Mouse (Mus musculus) kidney, adult 2 months (tissue): ENCODE results near the gene Stk39. TPM values are rescaled to one million over a fixed set of nuclear protein-coding genes. Genes with fewer than 3 reads are reported as not detected.

Experiments
- DNase-seq: peaks from one replicate; pipeline ENCODE4 v3.0.0; 2021
- H3K27ac ChIP-seq: fragments of 200-500 bp; 2 replicates; pipeline ENCODE4 v1.5.1; 2012; ENCODE audit warnings: low read depth, low read length, control low read depth, inconsistent platforms; ENCODE audit not compliant: insufficient read depth
- H3K27me3 ChIP-seq: fragments of 200-500 bp; replicated peaks from 2 replicates; pipeline ENCODE4 v1.6.1; 2012; ENCODE audit warnings: mild to moderate bottlenecking, moderate library complexity, low read length, inconsistent platforms; ENCODE audit not compliant: control insufficient read depth, insufficient read depth
- H3K36me3 ChIP-seq: fragments of 200-500 bp; 2 replicates; pipeline ENCODE4 v1.6.1; 2012; ENCODE audit warnings: mild to moderate bottlenecking, moderate library complexity, low read length, inconsistent platforms; ENCODE audit not compliant: control insufficient read depth, insufficient read depth
- H3K4me1 ChIP-seq: fragments of 200-500 bp; 2 replicates; pipeline ENCODE4 v1.6.1; 2011; ENCODE audit warnings: low read length; ENCODE audit not compliant: control insufficient read depth, insufficient read depth
- H3K4me3 ChIP-seq: fragments of 200-500 bp; 2 replicates; pipeline ENCODE4 v1.5.1; 2011; ENCODE audit warnings: mild to moderate bottlenecking, low read depth, low read length, control low read depth; ENCODE audit not compliant: insufficient read depth
- CTCF ChIP-seq: fragments of 200-500 bp; conservative IDR thresholded peaks from 2 replicates; pipeline ENCODE4 v1.5.1; 2011; ENCODE audit warnings: low read depth, mild to moderate bottlenecking, control low read depth, low read length, moderate library complexity, mixed read lengths; ENCODE audit not compliant: insufficient read depth, insufficient read length
- POLR2A ChIP-seq: fragments of 200-500 bp; IDR thresholded peaks from one replicate; pipeline ENCODE4 v1.6.1; 2011; ENCODE audit warnings: low read depth, low read length, control low read depth
- WGBS: fragments of 180-500 bp; shearing (Covaris S2); methylation state at CpG from one replicate; pipeline ENCODE4 v1.1.7; 2018; 5-methylcytosine and 5-hydroxymethylcytosine counted together
- polyA plus RNA-seq: library from polyadenylated mRNA; depleted of rRNA; stranded (reverse); fragments of >200 nt; gene quantifications from 2 replicates; pipeline ENCODE4 v1.2.3, GENCODE M21; 2012

Stk39 gene
- polyA plus RNA-seq, 1 experiment, result 14.6 TPM

DNA sequence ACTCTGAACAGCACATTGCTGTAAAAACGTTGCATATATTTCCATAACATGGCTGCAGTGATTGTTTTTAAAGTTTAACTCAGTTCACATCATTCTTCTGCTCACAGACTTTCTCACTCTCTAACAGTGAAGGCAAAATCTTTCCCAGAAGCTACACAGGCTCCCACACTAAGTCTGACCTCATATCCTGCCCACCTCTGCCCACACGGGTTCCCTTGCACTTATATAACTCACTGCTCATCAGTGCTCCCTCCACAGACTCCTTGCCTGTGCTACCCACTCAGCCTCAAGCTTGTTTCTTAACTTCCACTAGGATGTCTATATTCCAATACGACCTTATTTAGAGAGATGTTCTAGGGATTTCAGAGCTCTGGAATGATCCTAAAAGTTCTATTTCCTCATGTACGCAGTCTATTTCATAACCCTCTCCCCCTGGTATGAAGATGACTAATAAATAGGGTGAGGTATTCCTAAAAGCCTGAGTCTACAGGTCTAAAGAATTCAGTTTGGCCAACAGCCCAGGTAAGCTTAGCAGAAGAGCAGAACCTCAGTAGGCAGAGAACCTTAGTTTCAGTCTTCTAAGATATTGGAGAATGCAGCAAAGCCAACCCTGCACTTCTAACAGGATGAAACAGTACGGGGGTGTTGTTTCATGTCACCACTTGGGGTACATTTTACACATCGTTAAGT, 167.2 kb downstream of the Stk39 start:
- DNase-seq, result no peak
- Histone ChIP-seq H3K27ac (no peak overlapping the region), H3K4me1 (no peaks in the 10 kb centered on the region), H3K4me3 (no peak overlapping the region), H3K27me3 (no peaks in the 10 kb centered on the region), H3K36me3 (0 out of 2 replicates have a peak, but pooled peaks cover 2% of the 10 kb centered on the region)
- WGBS, result 71% methylated on average over 6 of the region's 6 CpGs
- TF ChIP-seq POLR2A (no peak), CTCF (no peak)

DNA sequence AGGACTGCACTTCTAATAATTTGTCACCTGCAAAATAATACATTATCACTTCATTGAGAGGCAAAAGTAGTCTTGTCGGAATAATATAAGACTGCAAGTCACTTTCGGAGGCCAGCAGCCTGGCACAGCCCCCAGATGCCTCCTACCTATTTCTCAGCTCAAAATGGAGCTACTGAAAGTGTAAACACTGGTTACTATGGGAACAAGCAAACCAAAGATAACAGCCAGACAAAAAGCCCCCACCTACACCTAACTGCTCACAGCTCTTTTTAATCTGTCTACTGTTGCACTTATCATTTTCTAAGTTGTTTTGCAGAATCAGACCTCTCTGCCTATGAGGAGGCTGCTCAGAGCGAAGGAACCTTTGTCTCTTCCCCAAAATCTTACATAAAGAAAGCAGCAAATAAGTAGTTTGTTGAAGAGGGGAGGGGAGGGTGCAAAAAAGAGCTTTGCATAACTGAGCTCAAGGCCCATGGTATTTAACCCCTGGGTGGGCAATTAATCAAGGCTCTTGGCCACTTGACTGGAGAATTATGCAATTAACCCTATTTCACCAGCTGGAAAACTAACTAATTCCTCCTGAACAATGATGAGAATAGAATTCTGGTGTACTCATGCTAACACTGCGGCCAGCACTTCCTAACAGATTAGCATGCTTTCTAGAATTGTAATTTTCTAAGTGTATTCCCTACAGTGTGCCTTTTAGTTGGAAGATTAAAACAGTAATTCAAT, 170.1 kb downstream of the Stk39 start:
- DNase-seq, result no peak
- TF ChIP-seq POLR2A (no peak), CTCF (no peak)
- Histone ChIP-seq H3K27ac (no peak overlapping the region), H3K36me3 (0 out of 2 replicates have a peak, but pooled peaks cover 2% of the 10 kb centered on the region), H3K27me3 (no peaks in the 10 kb centered on the region), H3K4me1 (no peaks in the 10 kb centered on the region), H3K4me3 (no peak overlapping the region)
- 79% methylated on average over 4 of the region's 4 CpGs for WGBS

DNA sequence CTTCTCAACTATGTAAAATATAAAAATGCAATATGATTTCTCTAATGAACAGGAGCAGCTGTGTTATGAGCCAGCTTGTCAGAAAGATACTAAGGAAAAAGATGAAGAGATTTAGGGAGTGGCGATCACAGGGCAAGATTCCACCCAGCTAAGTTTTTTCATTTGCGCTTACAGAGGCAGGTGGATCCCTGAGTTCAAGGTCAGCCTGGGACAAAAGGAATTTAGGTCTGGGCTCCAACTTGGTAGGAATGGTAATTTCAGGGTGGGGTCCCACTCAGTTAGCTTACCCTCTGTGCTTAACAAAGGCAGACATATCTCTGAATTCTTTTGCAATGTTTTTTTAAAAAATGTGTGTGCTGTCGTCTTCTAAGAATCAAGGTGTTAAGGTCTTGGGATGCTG, 173.7 kb downstream of the Stk39 start:
- DNase-seq, result no peak
- no peaks in the 10 kb centered on the region for H3K27me3 ChIP-seq
- no peaks in the 10 kb centered on the region for H3K4me1 ChIP-seq
- no peaks in the 10 kb centered on the region; the same call in 1 of the 2 replicates for H3K36me3 ChIP-seq
- no peak overlapping the region for H3K27ac ChIP-seq
- TF ChIP-seq CTCF (no peak), POLR2A (no peak)
- H3K4me3 ChIP-seq, result no peak overlapping the region
- 96% methylated on average over 3 of the region's 3 CpGs for WGBS

DNA sequence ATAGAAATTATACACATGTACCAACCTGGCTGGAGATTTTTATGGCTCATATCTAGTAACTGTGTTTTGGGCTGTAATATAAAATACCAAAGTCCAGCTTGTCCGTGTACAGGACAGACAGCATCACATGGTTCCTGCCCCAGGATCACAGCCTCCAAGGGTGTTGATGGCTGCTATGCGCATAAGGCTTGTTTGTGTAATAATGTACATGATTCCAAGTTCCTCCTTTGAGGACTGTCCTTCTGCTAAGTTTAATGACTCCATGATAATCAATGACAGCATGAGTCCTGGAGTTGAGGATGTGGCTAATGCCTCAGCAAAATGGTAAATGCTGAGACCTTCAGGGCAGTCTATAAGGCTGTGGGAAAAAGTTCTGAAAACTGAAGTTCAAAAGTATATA, 174.1 kb downstream of the Stk39 start:
- DNase-seq, result no peak
- Histone ChIP-seq H3K36me3 (no peaks in the 10 kb centered on the region; the same call in 1 of the 2 replicates), H3K27me3 (no peaks in the 10 kb centered on the region), H3K4me1 (no peaks in the 10 kb centered on the region), H3K27ac (no peak overlapping the region), H3K4me3 (no peak overlapping the region)
- TF ChIP-seq POLR2A, result no peak
- TF ChIP-seq CTCF, result no peak
- 98% methylated on average over 2 of the region's 2 CpGs for WGBS

DNA sequence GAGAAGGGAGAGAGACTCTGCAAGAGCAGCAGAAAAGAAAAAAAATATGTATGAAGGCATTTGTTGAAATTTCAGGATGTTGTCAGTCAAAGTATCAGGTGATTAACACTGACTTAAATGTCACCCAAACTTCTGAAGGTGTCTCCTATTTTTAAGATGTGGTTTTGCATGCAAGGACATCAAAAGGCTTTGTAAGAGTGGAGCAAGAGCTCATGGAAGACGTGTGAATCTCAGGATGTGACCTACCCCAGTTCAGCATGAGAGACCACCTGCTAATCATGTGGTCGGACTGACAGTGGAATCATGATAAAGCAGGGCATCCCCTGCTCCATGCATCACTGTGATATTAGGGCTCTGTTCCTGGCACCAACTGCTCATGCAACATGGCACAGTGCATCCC, 175.3 kb downstream of the Stk39 start:
- Histone ChIP-seq H3K27ac (no peak overlapping the region), H3K27me3 (no peaks in the 10 kb centered on the region), H3K4me3 (no peak overlapping the region), H3K36me3 (no peaks in the 10 kb centered on the region; the same call in 1 of the 2 replicates), H3K4me1 (no peaks in the 10 kb centered on the region)
- TF ChIP-seq POLR2A (no peak), CTCF (no peak)
- no peak for DNase-seq
- 80% methylated on average over 2 of the region's 2 CpGs for WGBS

DNA sequence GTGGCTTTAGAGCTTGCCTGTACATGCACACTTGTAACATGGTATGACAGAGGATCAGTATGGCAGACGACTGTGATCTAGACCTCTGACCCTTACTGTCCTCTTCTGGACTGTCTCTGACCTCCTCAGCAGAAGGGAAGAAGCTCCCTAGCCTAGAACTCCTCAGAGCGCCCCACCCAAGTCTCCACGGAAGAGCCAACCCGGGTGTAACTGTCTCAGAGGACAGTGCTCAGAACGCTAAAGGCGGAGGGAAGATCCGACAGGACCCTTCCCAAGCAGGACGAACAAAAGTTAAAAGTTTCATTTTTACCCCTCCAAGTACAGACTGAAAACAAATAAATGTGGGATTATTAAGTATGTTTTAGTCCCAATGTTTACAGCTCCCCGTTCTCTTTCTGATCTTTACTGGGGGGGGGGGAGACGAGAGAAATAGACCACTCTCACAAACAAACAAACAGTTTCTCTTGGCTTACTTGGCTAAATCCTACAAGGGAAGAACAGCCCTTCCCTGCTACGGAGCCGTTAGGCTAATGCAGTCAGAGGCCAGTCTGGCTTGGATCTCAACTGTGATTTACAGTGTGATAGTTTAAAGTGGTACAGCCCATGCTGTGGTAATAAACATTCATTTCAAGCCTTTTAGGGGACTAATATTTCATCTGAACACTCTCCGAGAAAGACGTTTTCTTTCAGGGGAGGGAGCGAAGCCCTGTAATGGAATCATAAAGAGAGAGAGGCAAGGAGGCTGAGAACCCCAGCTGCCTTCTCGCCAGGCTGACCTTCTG, 179.3 kb downstream of the Stk39 start:
- no peaks in the 10 kb centered on the region for H3K4me1 ChIP-seq
- no peak overlapping the region for H3K4me3 ChIP-seq
- TF ChIP-seq CTCF (no peak), POLR2A (no peak)
- no peaks in the 10 kb centered on the region; the same call in 1 of the 2 replicates for H3K36me3 ChIP-seq
- no peak overlapping the region for H3K27ac ChIP-seq
- H3K27me3 ChIP-seq, result no peaks in the 10 kb centered on the region
- WGBS, result 61% methylated on average over 16 of the region's 16 CpGs
- DNase-seq, result no peak

DNA sequence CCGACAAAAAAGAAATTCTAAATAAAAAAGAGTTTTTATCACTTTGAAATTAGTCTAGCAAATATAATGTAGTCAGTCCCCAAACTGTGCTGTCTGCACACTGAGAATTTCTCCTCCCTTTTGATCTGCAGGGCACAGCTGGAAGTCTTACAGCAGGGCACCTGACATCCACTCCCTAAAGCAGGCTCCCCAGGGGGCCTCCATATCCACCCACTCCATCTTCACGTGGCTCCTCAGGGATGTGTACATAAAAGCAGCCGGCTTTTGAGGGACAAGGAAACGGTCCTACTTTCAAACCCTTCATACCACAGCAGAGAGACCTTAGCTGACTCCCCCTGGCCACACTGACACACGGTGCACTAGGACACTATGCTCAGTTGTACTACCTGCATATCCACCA, 180.2 kb downstream of the Stk39 start:
- 58% methylated on average over 5 of the region's 5 CpGs for WGBS
- no peak for DNase-seq
- Histone ChIP-seq H3K27ac (no peak overlapping the region), H3K36me3 (no peaks in the 10 kb centered on the region; the same call in 1 of the 2 replicates), H3K4me3 (no peak overlapping the region), H3K4me1 (no peaks in the 10 kb centered on the region), H3K27me3 (no peaks in the 10 kb centered on the region)
- no peak for TF ChIP-seq CTCF
- no peak for TF ChIP-seq POLR2A
